Mouse (Mus musculus) lung, postnatal 0 days (tissue): Measurements from ENCODE around the gene Tagln2. TPM values are rescaled to one million over a fixed set of nuclear protein-coding genes. Genes with fewer than 3 reads are reported as not detected.

Experiments used
- ATAC-seq: fragments of 200-750 bp; cut with Nextera tagmentation; 2 replicates; pipeline ENCODE4 v1.8.0; 2017; ENCODE audit warnings: moderate library complexity
- DNase-seq: peaks from one replicate; pipeline ENCODE4 v3.0.0-alpha.2; 2016; ENCODE audit warnings: low spot score
- H3K27ac ChIP-seq: fragments of 300-500 bp; sonication (generic); 2 replicates; pipeline ENCODE4 v1.5.1; 2014; ENCODE audit warnings: antibody characterized with exemption, mild to moderate bottlenecking, low read length, mixed read lengths
- H3K27me3 ChIP-seq: fragments of 300-500 bp; sonication (generic); replicated peaks from 2 replicates; pipeline ENCODE4 v1.6.1; 2014; ENCODE audit warnings: low read length, mixed read lengths; ENCODE audit not compliant: insufficient read depth
- H3K36me3 ChIP-seq: fragments of 300-500 bp; sonication (generic); 2 replicates; pipeline ENCODE4 v1.6.1; 2014; ENCODE audit warnings: low read length, mixed read lengths; ENCODE audit not compliant: insufficient read depth
- H3K4me1 ChIP-seq: fragments of 300-500 bp; sonication (generic); 2 replicates; pipeline ENCODE4 v1.6.1; 2014; ENCODE audit warnings: antibody characterized with exemption, low read depth, low read length, mixed read lengths; ENCODE audit not compliant: insufficient read depth
- H3K4me2 ChIP-seq: fragments of 300-500 bp; sonication (generic); replicated peaks from 2 replicates; pipeline ENCODE4 v1.6.1; 2014; ENCODE audit warnings: low read depth, mild to moderate bottlenecking, low read length, moderate library complexity, mixed read lengths
- H3K4me3 ChIP-seq: fragments of 300-500 bp; sonication (generic); 2 replicates; pipeline ENCODE4 v1.5.1; 2014; ENCODE audit warnings: low read depth, low read length
- H3K9ac ChIP-seq: fragments of 300-500 bp; sonication (generic); replicated peaks from 2 replicates; pipeline ENCODE4 v1.6.1; 2014; ENCODE audit warnings: low read depth, mild to moderate bottlenecking
- H3K9me3 ChIP-seq: fragments of 300-500 bp; sonication (generic); 2 replicates; pipeline ENCODE4 v1.6.1; 2016; ENCODE audit warnings: low read length, mixed read lengths
- CTCF ChIP-seq: IDR thresholded peaks from 2 replicates; pipeline ENCODE4 v1.5.1; 2016; ENCODE audit warnings: antibody characterized with exemption, mild to moderate bottlenecking
- EP300 ChIP-seq: IDR thresholded peaks from 2 replicates; pipeline ENCODE4 v1.6.1; 2016; ENCODE audit warnings: antibody characterized with exemption, mild to moderate bottlenecking, control low read depth
- WGBS: fragments of 180-500 bp; shearing (Covaris S2); extraction: QIAGEN DNeasy Blood & Tissue Kit; methylation state at CpG from one replicate; pipeline ENCODE4 v1.1.7; 2014; 5-methylcytosine and 5-hydroxymethylcytosine counted together
- polyA plus RNA-seq: library from polyadenylated mRNA; unstranded; fragments of >200 nt; fragmentation: Nextera tagmentation; extraction: Ambion mirVana; gene quantifications from 2 replicates; pipeline ENCODE4 v1.2.1, GENCODE M21; 2015

The Tagln2 gene
- polyA plus RNA-seq, 1 experiment from 2014 or later = 823 TPM

GRCm38 (mm10) chr1:172507001-172507400 is 7.2 kb downstream of the Tagln2 start:
- Histone ChIP-seq H3K27me3 (no peaks in the 10 kb centered on the region), H3K4me3 (no peak overlapping the region), H3K36me3 (peaks cover 32% of the 10 kb centered on the region), H3K27ac (no peak overlapping the region), H3K9me3 (no peaks in the 10 kb centered on the region), H3K4me1 (peaks cover 30% of the 10 kb centered on the region), H3K4me2 (no peak overlapping the region), H3K9ac (no peak overlapping the region)
- TF ChIP-seq EP300 = no peak
- no peak for TF ChIP-seq CTCF
- peak; percentile 5; the same call in 1 of the 2 replicates for ATAC-seq
- DNase-seq = peak; percentile 81
- 29% methylated on average over 5 of the region's 5 CpGs for WGBS

- Histone ChIP-seq H3K36me3 (peaks cover 32% of the 10 kb centered on the region), H3K9ac (no peak overlapping the region), H3K4me2 (no peak overlapping the region), H3K9me3 (no peaks in the 10 kb centered on the region), H3K4me3 (no peak overlapping the region), H3K4me1 (peaks cover 24% of the 10 kb centered on the region), H3K27me3 (no peaks in the 10 kb centered on the region), H3K27ac (peak overlapping the region; percentile 32)
- TF ChIP-seq EP300 (no peak), CTCF (no peak)
- DNase-seq (no peak), ATAC-seq (no peak)
- 85% methylated on average over 3 of the region's 3 CpGs for WGBS
Measured at GRCm38 (mm10) chr1:172507701-172508100, 7.9 kb downstream of the Tagln2 start.

DNA sequence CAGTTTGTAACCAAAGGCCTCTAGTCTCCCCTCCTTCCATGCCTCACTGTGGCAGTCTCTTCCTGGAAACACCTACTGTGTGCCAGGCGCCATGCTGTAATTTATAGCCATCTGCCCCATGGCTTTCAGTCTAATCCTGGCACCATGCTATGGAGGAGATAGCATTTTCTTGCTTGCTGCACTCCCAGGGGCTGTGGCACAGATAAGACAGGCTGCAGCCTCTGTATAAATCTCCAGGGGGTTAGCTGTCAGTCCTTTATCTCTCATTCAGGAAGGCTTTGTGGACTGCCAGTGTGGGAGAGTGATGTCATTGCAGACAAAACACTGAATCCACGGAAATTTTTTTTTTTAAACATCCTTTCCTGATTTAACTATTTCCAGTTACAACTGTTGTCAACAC is 8.3 kb downstream of the Tagln2 start:
- ATAC-seq = no peak
- 50% methylated on average over 2 of the region's 2 CpGs for WGBS

DNA sequence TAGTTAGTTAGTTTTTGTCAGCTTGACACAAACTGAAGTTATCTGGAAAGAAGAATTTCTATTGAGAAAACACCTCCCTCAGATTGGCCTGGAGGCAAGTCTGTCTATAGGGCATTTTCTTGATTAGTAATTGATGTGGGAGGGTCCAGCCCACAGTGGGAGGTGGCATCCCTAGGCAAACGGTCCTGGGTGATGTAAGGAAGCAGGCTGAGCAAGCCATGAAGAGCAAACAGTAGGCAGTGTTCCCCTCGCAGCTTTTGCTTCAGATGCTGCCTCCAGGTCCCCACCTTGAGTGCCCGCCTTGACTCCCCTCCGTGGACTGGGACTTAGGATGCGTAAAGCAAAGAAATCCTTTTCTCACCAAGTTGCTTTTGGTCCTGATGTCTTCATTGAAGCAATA is 9.4 kb downstream of the Tagln2 start:
- peaks cover 32% of the 10 kb centered on the region for H3K36me3 ChIP-seq
- no peaks in the 10 kb centered on the region for H3K9me3 ChIP-seq
- DNase-seq = no peak
- no peaks in the 10 kb centered on the region for H3K27me3 ChIP-seq
- H3K4me2 ChIP-seq = no peak overlapping the region
- ATAC-seq = no peak
- peak overlapping the region; percentile 72; the same call in 1 of the 2 replicates for H3K27ac ChIP-seq
- WGBS = 57% methylated on average over 5 of the region's 5 CpGs
- H3K4me3 ChIP-seq = no peak overlapping the region
- no peak overlapping the region for H3K9ac ChIP-seq
- TF ChIP-seq CTCF (no peak), EP300 (no peak)
- H3K4me1 ChIP-seq = peaks cover 30% of the 10 kb centered on the region

More for the DNA sequence above, 8.3 kb downstream of the Tagln2 start:
- no peaks in the 10 kb centered on the region for H3K9me3 ChIP-seq
- no peak overlapping the region for H3K4me2 ChIP-seq
- H3K27me3 ChIP-seq = no peaks in the 10 kb centered on the region
- no peak overlapping the region for H3K9ac ChIP-seq
- no peak for TF ChIP-seq CTCF
- no peak for TF ChIP-seq EP300
- DNase-seq = no peak
- peaks cover 32% of the 10 kb centered on the region for H3K36me3 ChIP-seq
- peaks cover 25% of the 10 kb centered on the region for H3K4me1 ChIP-seq
- no peak overlapping the region for H3K4me3 ChIP-seq
- H3K27ac ChIP-seq = peak overlapping the region; percentile 32; the same call in 1 of the 2 replicates

GRCm38 (mm10) chr1:172509983-172510382 is 10.1 kb downstream of the Tagln2 start:
- Histone ChIP-seq H3K4me1 (peaks cover 30% of the 10 kb centered on the region), H3K27ac (peak overlapping the region; percentile 72), H3K4me3 (no peak overlapping the region), H3K36me3 (peaks cover 29% of the 10 kb centered on the region), H3K27me3 (no peaks in the 10 kb centered on the region), H3K9me3 (no peaks in the 10 kb centered on the region), H3K9ac (no peak overlapping the region), H3K4me2 (peak overlapping the region; percentile 25; the same call in 1 of the 2 replicates)
- ATAC-seq (peak; percentile 39), DNase-seq (peak; percentile 80)
- 51% methylated on average over 8 of the region's 8 CpGs for WGBS
- TF ChIP-seq EP300 (peak; percentile 44; the same call in 1 of the 2 replicates), CTCF (no peak)

GRCm38 (mm10) chr1:172510421-172510972 is 10.7 kb downstream of the Tagln2 start:
- Histone ChIP-seq H3K4me2 (peak overlapping the region; percentile 25; the same call in 1 of the 2 replicates), H3K9ac (no peak overlapping the region), H3K36me3 (peaks cover 24% of the 10 kb centered on the region), H3K4me3 (no peak overlapping the region), H3K4me1 (peaks cover 26% of the 10 kb centered on the region), H3K27ac (peak overlapping the region; percentile 72), H3K9me3 (no peaks in the 10 kb centered on the region), H3K27me3 (no peaks in the 10 kb centered on the region)
- DNase-seq = peak; percentile 77
- peak; percentile 14; the same call in 1 of the 2 replicates for TF ChIP-seq CTCF
- TF ChIP-seq EP300 = no peak
- peak; percentile 58 for ATAC-seq
- WGBS = 27% methylated on average over 13 of the region's 13 CpGs
